Mouse (Mus musculus) heart, embryonic 13.5 days (tissue): ENCODE data around the gene Mef2c. TPM values are rescaled to one million over a fixed set of nuclear protein-coding genes. Genes with fewer than 3 reads are reported as not detected.

Source experiments
- ATAC-seq: fragments of 200-750 bp; cut with Nextera tagmentation; 2 replicates; pipeline ENCODE4 v1.8.0; 2017; ENCODE audit warnings: moderate TSS enrichment; ENCODE audit not compliant: insufficient number of reproducible peaks, low FRiP score, low TSS enrichment; ENCODE audit errors: extremely low read depth
- H3K27ac ChIP-seq: fragments of 300-500 bp; sonication (generic); replicated peaks from 2 replicates; pipeline ENCODE4 v1.5.1; 2015; ENCODE audit warnings: moderate library complexity, mild to moderate bottlenecking, inconsistent platforms
- H3K27me3 ChIP-seq: fragments of 300-500 bp; sonication (generic); replicated peaks from 2 replicates; pipeline ENCODE4 v1.6.1; 2015; ENCODE audit warnings: mild to moderate bottlenecking, inconsistent platforms
- H3K36me3 ChIP-seq: fragments of 300-500 bp; sonication (generic); 2 replicates; pipeline ENCODE4 v1.6.1; 2015; ENCODE audit warnings: mild to moderate bottlenecking, inconsistent platforms
- H3K4me1 ChIP-seq: fragments of 300-500 bp; sonication (generic); 2 replicates; pipeline ENCODE4 v1.6.1; 2015; ENCODE audit warnings: inconsistent platforms
- H3K4me2 ChIP-seq: fragments of 300-500 bp; sonication (generic); 2 replicates; pipeline ENCODE4 v1.6.1; 2015; ENCODE audit warnings: inconsistent platforms, mild to moderate bottlenecking, moderate library complexity
- H3K4me3 ChIP-seq: fragments of 300-500 bp; sonication (generic); 2 replicates; pipeline ENCODE4 v1.5.1; 2015; ENCODE audit warnings: moderate library complexity, mild to moderate bottlenecking, inconsistent platforms
- H3K9ac ChIP-seq: fragments of 300-500 bp; sonication (generic); 2 replicates; pipeline ENCODE4 v1.6.1; 2015; ENCODE audit warnings: inconsistent platforms, mild to moderate bottlenecking, moderate library complexity
- H3K9me3 ChIP-seq: fragments of 300-500 bp; sonication (generic); 2 replicates; pipeline ENCODE4 v1.6.1; 2016; ENCODE audit warnings: inconsistent platforms
- WGBS: fragments of 180-500 bp; shearing (Covaris S2); methylation state at CpG from one replicate; pipeline ENCODE4 v1.1.7; 2015; ENCODE audit warnings: mixed read lengths; 5-methylcytosine and 5-hydroxymethylcytosine counted together
- polyA plus RNA-seq: library from polyadenylated mRNA; unstranded; fragments of >200 nt; fragmentation: Nextera tagmentation; extraction: Ambion mirVana; gene quantifications from 2 replicates; pipeline ENCODE4 v1.2.1, GENCODE M21; 2015

Mef2c gene
- polyA plus RNA-seq, 1 experiment from 2014 or later, result 86.9 TPM

DNA sequence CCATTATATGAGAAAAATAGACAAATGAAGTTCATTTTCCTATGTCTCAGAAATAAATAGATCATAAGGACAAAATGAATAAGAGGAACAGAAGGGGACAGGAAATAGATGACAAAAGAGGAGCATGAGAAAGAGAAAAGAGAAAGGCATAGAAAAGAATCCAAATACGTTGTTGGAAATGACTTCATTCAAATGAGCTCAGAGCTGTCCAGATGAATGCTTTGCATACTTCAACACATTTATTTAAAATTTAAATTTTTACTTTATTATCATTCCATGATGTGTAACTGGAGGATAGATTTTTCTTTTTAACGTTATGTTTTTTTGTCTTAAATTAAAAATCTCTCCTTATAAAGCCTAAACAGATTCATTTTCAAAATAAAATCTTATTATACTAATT is 203.8 kb downstream of the Mef2c start:
- 62% methylated on average over 2 of the region's 2 CpGs for WGBS

DNA sequence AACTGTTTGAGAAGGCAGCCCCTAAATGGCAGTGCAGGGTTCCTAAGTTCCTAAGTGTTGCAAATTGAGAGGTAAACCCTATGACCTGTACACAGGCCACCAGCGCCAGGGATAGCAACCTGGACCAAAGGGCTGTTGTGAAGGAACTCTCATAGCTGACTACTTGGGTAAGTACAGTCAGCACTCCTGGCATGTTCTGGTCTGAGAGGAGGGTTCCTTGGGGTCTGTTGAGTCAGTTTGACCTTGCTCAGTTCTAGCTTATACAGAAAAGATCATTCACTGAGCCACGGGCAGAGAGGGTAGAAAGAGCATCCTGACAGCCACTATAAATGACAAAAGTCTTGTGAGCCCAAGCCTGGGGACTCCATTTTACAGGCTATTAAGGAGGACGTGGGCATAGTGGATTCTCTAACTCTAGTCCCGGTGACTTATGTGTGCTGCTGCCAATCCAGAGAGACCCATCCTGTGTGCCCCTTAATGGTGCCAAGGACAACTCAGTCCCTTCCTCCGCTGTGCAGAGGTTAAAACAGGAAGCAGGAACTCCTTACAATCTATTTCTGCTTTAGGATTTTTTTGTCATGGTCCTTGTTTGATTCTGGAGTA is 209.0 kb downstream of the Mef2c start:
- WGBS, result 28% methylated on average over 5 of the region's 5 CpGs
- peaks cover 76% of the 10 kb centered on the region for H3K27me3 ChIP-seq

More for the DNA sequence above, 203.8 kb downstream of the Mef2c start:
- H3K27ac ChIP-seq, result no peak overlapping the region
- no peak for ATAC-seq
- H3K27me3 ChIP-seq, result peaks cover 23% of the 10 kb centered on the region
- no peak overlapping the region for H3K4me3 ChIP-seq
- H3K4me1 ChIP-seq, result no peaks in the 10 kb centered on the region
- H3K9me3 ChIP-seq, result no peaks in the 10 kb centered on the region
- no peak overlapping the region for H3K9ac ChIP-seq
- H3K4me2 ChIP-seq, result no peak overlapping the region
- H3K36me3 ChIP-seq, result no peaks in the 10 kb centered on the region

DNA sequence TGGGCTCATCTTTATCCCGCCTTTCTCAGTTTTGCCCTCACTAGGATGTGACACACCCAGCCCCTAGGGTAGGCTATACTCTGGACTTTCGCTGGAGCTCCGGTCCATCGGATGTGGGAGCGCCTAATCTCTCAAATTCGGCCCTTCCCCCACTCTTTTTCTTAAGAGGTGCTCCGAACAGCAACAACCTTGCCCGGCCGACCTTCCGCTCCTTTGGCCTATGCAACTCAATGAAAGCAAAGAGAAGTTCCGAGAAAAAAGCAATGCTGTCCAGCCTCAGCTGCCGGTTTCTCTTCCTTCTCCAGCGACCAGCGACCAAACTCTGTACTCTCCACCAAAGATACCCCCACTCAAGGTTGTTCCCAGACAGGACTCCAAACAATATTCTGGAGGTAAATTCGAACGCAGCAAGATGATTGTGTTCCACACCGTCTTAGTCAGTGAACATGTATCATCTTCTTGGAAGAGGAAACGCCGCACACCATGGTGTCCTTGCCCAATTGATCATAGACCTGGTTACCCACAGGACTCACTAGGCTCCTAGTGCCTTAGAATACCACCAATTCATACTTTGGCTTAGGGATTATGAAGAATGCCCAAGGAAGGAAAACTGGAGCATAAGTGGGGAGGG is 209.9 kb downstream of the Mef2c start:
- Histone ChIP-seq H3K9ac (no peak overlapping the region), H3K36me3 (no peaks in the 10 kb centered on the region), H3K9me3 (no peaks in the 10 kb centered on the region), H3K4me1 (peaks cover 11% of the 10 kb centered on the region; the same call in 1 of the 2 replicates), H3K27me3 (peaks cover 84% of the 10 kb centered on the region), H3K27ac (no peak overlapping the region), H3K4me2 (peak overlapping the region; percentile 14), H3K4me3 (no peak overlapping the region)
- ATAC-seq, result no peak
- 4% methylated on average over 19 of the region's 19 CpGs for WGBS

More for the DNA sequence above, 209.0 kb downstream of the Mef2c start:
- Histone ChIP-seq H3K27ac (no peak overlapping the region), H3K36me3 (no peaks in the 10 kb centered on the region), H3K9me3 (no peaks in the 10 kb centered on the region), H3K4me1 (peaks cover 11% of the 10 kb centered on the region; the same call in 1 of the 2 replicates), H3K9ac (no peak overlapping the region), H3K4me3 (no peak overlapping the region), H3K4me2 (no peak overlapping the region)
- ATAC-seq, result no peak

DNA sequence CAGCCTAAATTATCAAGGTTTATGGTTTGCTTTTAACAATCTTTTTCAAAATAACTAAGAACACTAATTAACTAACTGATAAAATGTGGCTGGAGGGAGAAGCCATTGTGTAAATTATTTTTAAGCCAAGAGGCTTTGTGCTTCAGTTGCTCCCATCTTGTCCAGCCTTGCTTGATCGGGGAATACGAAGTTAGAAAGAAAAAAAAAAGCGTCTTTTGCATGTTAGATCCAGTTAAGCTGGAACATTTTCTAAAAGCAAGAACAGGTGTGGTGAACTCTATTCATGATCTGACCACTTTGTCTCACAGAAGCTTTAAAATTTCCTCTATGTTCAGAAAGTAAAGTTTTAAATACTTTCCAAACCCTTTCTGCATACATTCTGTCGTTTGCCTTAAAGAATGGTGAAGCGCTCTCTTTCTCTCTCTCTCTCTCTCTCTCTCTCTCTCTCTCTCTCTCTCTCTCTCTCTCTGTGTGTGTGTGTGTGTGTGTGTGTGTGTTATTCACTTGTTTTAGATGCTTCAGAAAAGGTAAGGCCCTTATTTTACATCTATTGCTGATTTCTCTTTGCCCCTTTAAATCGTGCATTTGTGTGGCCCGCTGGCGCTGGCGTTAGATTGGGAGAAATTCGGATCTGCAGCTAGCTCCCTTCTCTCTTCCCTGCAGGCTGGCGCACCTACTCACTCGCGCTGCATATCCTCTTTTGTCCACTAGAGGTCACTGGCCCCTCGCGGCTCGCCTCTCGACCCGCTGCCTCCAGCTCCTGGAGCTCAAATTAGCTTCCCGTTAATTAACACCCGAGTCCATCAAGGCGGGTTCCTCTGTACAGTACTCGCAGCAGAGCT is 210.9 kb downstream of the Mef2c start:
- ATAC-seq, result no peak
- Histone ChIP-seq H3K9me3 (no peaks in the 10 kb centered on the region), H3K4me2 (peak overlapping the region; percentile 60), H3K27me3 (peaks cover 94% of the 10 kb centered on the region), H3K4me3 (peak overlapping the region; percentile 37), H3K4me1 (peaks cover 11% of the 10 kb centered on the region; the same call in 1 of the 2 replicates), H3K36me3 (no peaks in the 10 kb centered on the region), H3K27ac (no peak overlapping the region), H3K9ac (no peak overlapping the region)
- 1% methylated on average over 22 of the region's 22 CpGs for WGBS

DNA sequence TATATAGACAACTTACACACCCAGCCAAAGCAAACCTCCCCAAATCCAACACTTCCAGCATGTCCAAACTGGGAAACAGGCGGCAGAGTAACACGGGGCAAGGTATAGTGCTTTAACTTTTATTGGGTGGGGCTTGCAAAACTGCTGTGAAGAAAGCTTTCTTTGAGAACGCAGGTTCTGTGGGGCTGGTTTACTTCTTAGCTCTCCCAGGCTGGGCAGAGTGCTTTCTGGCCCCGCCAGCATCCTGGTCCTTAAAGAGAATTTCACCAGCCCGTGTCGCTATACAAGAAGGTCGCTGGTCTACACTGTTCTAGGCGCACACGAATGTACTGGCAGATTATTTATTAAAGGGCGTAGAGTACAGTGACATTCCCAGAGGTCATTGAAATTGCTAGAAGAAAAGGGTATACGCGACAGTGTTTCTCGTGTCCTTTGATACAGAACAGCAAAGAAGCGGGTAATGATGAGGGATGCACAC is 211.5 kb downstream of the Mef2c start:
- no peak overlapping the region for H3K9ac ChIP-seq
- H3K27me3 ChIP-seq, result peaks cover 98% of the 10 kb centered on the region
- peak overlapping the region; percentile 60 for H3K4me2 ChIP-seq
- no peaks in the 10 kb centered on the region for H3K36me3 ChIP-seq
- peak overlapping the region; percentile 37 for H3K4me3 ChIP-seq
- peaks cover 11% of the 10 kb centered on the region; the same call in 1 of the 2 replicates for H3K4me1 ChIP-seq
- WGBS, result 2% methylated on average over 14 of the region's 14 CpGs
- no peak for ATAC-seq
- H3K27ac ChIP-seq, result no peak overlapping the region
- no peaks in the 10 kb centered on the region for H3K9me3 ChIP-seq

DNA sequence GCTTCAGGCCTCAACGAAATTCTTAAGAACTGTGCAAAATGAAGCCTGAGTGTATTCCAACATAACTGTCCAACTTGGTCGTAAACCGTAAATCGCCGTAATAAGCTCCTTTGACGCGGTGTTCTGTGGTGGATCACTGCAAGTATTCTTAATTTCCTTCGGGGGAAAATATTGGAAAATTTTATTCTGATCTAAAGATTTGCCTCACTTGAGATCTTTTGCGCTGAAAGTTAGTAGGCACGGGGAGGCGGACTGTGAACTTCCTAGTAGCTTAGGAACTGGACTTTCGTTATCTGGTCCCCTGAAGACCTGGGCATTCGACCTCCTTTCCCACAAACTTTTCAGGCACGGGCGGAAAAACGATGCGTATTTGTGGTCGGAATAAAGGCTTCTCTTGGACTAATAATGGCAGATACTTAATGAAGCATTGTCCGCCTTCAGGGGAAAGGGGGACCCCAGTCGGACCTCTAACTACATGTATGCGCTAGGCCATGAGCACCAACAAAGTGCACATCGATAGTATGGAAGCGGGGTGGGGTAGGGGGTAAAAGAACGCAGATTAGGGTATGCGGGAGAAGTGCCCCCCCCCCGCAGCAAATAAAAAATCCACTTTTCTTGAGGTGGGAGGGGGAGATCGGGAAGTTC is 212.3 kb downstream of the Mef2c start:
- no peaks in the 10 kb centered on the region for H3K36me3 ChIP-seq
- 0 out of 2 replicates have a peak overlapping the region, but pooled peaks have one; percentile 16 for H3K4me3 ChIP-seq
- no peak for ATAC-seq
- H3K9me3 ChIP-seq, result no peaks in the 10 kb centered on the region
- H3K9ac ChIP-seq, result no peak overlapping the region
- peaks cover 99% of the 10 kb centered on the region for H3K27me3 ChIP-seq
- 5% methylated on average over 27 of the region's 27 CpGs for WGBS
- peak overlapping the region; percentile 4; the same call in 1 of the 2 replicates for H3K4me2 ChIP-seq
- peaks cover 15% of the 10 kb centered on the region for H3K4me1 ChIP-seq
- no peak overlapping the region for H3K27ac ChIP-seq
